Mouse (Mus musculus) erythroblast, embryonic 14.5 days (primary cell): Measurements from ENCODE around the gene Baz2b.

ENCODE experiments used
- GATA1 ChIP-seq: IDR thresholded peaks from 2 replicates; pipeline ENCODE4 v1.6.1; 2012; ENCODE audit warnings: low read length, inconsistent platforms, mixed read lengths
- TAL1 ChIP-seq: IDR thresholded peaks from 3 replicates; pipeline ENCODE4 v1.6.1; 2012; ENCODE audit warnings: low read length, inconsistent platforms, mixed read lengths

- TF ChIP-seq GATA1 (no peak), TAL1 (no peak)
These were observed 61.0 kb downstream of the Baz2b start for GRCm38 (mm10) chr2:60148651-60149050.
